Mouse (Mus musculus) liver, adult 2 months (tissue): ENCODE results near the gene Tmem9b. TPM values are rescaled to one million over a fixed set of nuclear protein-coding genes. Genes with fewer than 3 reads are reported as not detected.

Experiments used
- DNase-seq: peaks from one replicate; pipeline ENCODE4 v3.0.0-alpha.2; 2011; ENCODE audit warnings: low read depth, low spot score; ENCODE audit errors: extremely low read depth
- H3K27ac ChIP-seq: fragments of 200-500 bp; replicated peaks from 2 replicates; pipeline ENCODE4 v1.5.1; 2012; ENCODE audit warnings: low read depth, mild to moderate bottlenecking, control low read depth, inconsistent platforms, low read length; ENCODE audit not compliant: insufficient read depth
- H3K27me3 ChIP-seq: fragments of 200-500 bp; 2 replicates; pipeline ENCODE4 v1.6.1; 2012; ENCODE audit warnings: mild to moderate bottlenecking, moderate library complexity, low read length, inconsistent platforms; ENCODE audit not compliant: control insufficient read depth, insufficient read depth
- H3K36me3 ChIP-seq: fragments of 200-500 bp; 2 replicates; pipeline ENCODE4 v1.6.1; 2012; ENCODE audit warnings: low read length, inconsistent platforms; ENCODE audit not compliant: control insufficient read depth, insufficient read depth
- H3K4me1 ChIP-seq: fragments of 200-500 bp; 2 replicates; pipeline ENCODE4 v1.6.1; 2011; ENCODE audit warnings: low read length; ENCODE audit not compliant: control insufficient read depth, insufficient read depth
- H3K4me3 ChIP-seq: fragments of 200-500 bp; 2 replicates; pipeline ENCODE4 v1.5.1; 2011; ENCODE audit warnings: low read depth, mild to moderate bottlenecking, control low read depth, low read length, moderate library complexity; ENCODE audit not compliant: insufficient read depth
- H3K79me2 ChIP-seq: fragments of 200-500 bp; 2 replicates; pipeline ENCODE4 v1.6.1; 2012; ENCODE audit warnings: inconsistent platforms, mild to moderate bottlenecking, low read length, moderate library complexity; ENCODE audit not compliant: control insufficient read depth, insufficient read depth
- H3K9ac ChIP-seq: fragments of 200-500 bp; 2 replicates; pipeline ENCODE4 v1.6.1; 2012; ENCODE audit warnings: low read depth, mild to moderate bottlenecking, control low read depth, inconsistent platforms, low read length
- CTCF ChIP-seq: fragments of 200-500 bp; IDR thresholded peaks from 2 replicates; pipeline ENCODE4 v1.5.1; 2011; ENCODE audit warnings: low read depth, low read length, control low read depth
- POLR2A ChIP-seq: fragments of 200-500 bp; IDR thresholded peaks from 2 replicates; pipeline ENCODE4 v1.6.1; 2011; ENCODE audit warnings: low read length, control low read depth; ENCODE audit not compliant: insufficient read depth; ENCODE audit errors: extremely low read depth
- WGBS: fragments of 180-500 bp; shearing (Covaris S2); methylation state at CpG from one replicate; pipeline ENCODE4 v1.1.7; 2018; 5-methylcytosine and 5-hydroxymethylcytosine counted together
- polyA plus RNA-seq: library from polyadenylated mRNA; depleted of rRNA; stranded (reverse); fragments of >200 nt; gene quantifications from 2 replicates; pipeline ENCODE4 v1.2.3, GENCODE M21; 2012
- total RNA-seq: library from RNA; depleted of rRNA; stranded (reverse); fragments of >200 nt; gene quantifications from 2 replicates; pipeline ENCODE4 v1.2.3, GENCODE M21; 2014

The Tmem9b gene
- total and polyA plus RNA-seq, 2 experiments: 16.5 to 26.3 TPM

- Histone ChIP-seq H3K4me3 (peak overlapping the region; percentile 73), H3K36me3 (peaks cover 10% of the 10 kb centered on the region), H3K27me3 (no peaks in the 10 kb centered on the region), H3K9ac (peak overlapping the region; percentile 83), H3K27ac (peak overlapping the region; percentile 66), H3K79me2 (no peaks in the 10 kb centered on the region), H3K4me1 (peaks cover 7% of the 10 kb centered on the region; the same call in 1 of the 2 replicates)
- DNase-seq: no peak
- TF ChIP-seq POLR2A: no peak
- TF ChIP-seq CTCF: no peak
- under 1% methylated on average over 17 of the region's 17 CpGs for WGBS
Measured at GRCm38 (mm10) chr7:109704016-109704377, 48.7 kb downstream of the Tmem9b start.

- Histone ChIP-seq H3K27me3 (no peaks in the 10 kb centered on the region), H3K4me1 (peaks cover 7% of the 10 kb centered on the region; the same call in 1 of the 2 replicates), H3K79me2 (no peaks in the 10 kb centered on the region), H3K27ac (peak within 1 kb of the TSS; percentile 66), H3K36me3 (peaks cover 7% of the 10 kb centered on the region), H3K4me3 (peak within 1 kb of the TSS; percentile 73), H3K9ac (peak within 1 kb of the TSS; percentile 83)
- peak; percentile 79 for DNase-seq
- WGBS: 2% methylated on average over 61 of the region's 61 CpGs
- TF ChIP-seq CTCF: no peak
- peak; percentile 80 for TF ChIP-seq POLR2A
Measured at GRCm38 (mm10) chr7:109703190-109704015, 49.3 kb downstream of the Tmem9b start, which contains the start of the genes St5 and Akip1. Gene St5 (minus strand): TSS chr7:109703605. Gene Akip1 (plus strand): TSS chr7:109703690.

GRCm38 (mm10) chr7:109702721-109703120, 50.0 kb downstream of the Tmem9b start:
- H3K27ac ChIP-seq: no peak overlapping the region
- no peak overlapping the region for H3K4me3 ChIP-seq
- H3K4me1 ChIP-seq: peaks cover 7% of the 10 kb centered on the region; the same call in 1 of the 2 replicates
- peaks cover 3% of the 10 kb centered on the region for H3K36me3 ChIP-seq
- H3K79me2 ChIP-seq: no peaks in the 10 kb centered on the region
- no peaks in the 10 kb centered on the region for H3K27me3 ChIP-seq
- DNase-seq: no peak
- WGBS: 72% methylated on average over 4 of the region's 4 CpGs
- H3K9ac ChIP-seq: no peak overlapping the region
- no peak for TF ChIP-seq POLR2A
- no peak for TF ChIP-seq CTCF

- Histone ChIP-seq H3K27ac (no peak overlapping the region), H3K79me2 (no peaks in the 10 kb centered on the region), H3K4me3 (no peak overlapping the region), H3K27me3 (no peaks in the 10 kb centered on the region), H3K36me3 (no peaks in the 10 kb centered on the region), H3K9ac (no peak overlapping the region), H3K4me1 (peaks cover 5% of the 10 kb centered on the region; the same call in 1 of the 2 replicates)
- TF ChIP-seq CTCF: no peak
- no peak for TF ChIP-seq POLR2A
- no peak for DNase-seq
Measured at GRCm38 (mm10) chr7:109700213-109700612, 52.5 kb downstream of the Tmem9b start.

GRCm38 (mm10) chr7:109695339-109695726, 57.3 kb downstream of the Tmem9b start:
- H3K27ac ChIP-seq: no peak overlapping the region
- H3K9ac ChIP-seq: no peak overlapping the region
- no peak overlapping the region for H3K4me3 ChIP-seq
- 94% methylated on average over 10 of the region's 10 CpGs for WGBS
- no peaks in the 10 kb centered on the region for H3K79me2 ChIP-seq
- no peaks in the 10 kb centered on the region for H3K36me3 ChIP-seq
- H3K4me1 ChIP-seq: no peaks in the 10 kb centered on the region
- H3K27me3 ChIP-seq: no peaks in the 10 kb centered on the region
- DNase-seq: no peak
- TF ChIP-seq POLR2A: no peak
- TF ChIP-seq CTCF: no peak

GRCm38 (mm10) chr7:109694576-109695338, 57.9 kb downstream of the Tmem9b start:
- no peak overlapping the region for H3K27ac ChIP-seq
- TF ChIP-seq CTCF (no peak), POLR2A (no peak)
- no peaks in the 10 kb centered on the region for H3K36me3 ChIP-seq
- no peaks in the 10 kb centered on the region for H3K4me1 ChIP-seq
- no peak for DNase-seq
- no peak overlapping the region for H3K4me3 ChIP-seq
- H3K27me3 ChIP-seq: no peaks in the 10 kb centered on the region
- no peak overlapping the region for H3K9ac ChIP-seq
- 85% methylated on average over 13 of the region's 13 CpGs for WGBS
- no peaks in the 10 kb centered on the region for H3K79me2 ChIP-seq
